Comparison of ENCODE assay signal across 14 mouse cellular contexts in the genomic region with DNA sequence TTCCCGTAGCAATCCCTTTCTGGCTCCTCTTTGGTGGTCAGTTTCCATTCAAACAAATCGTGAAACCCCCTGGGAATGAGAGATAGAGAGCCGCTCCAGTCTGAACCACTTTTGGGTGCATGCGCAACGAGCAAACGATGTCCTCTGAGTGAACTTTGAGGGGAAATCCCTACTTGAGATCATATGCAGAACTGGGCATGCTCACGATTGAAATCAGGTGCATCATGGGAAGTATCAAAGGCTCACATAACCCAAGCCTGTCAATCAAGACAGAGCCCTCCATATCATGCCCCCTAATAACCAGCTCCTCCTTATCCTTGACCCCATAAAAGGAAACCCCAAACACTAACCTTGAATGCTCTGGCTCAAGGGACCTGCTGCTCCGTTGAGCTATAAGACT.
"Had no signal": no experiment of that assay in that cellular context is flagged by ENCODE, and none has a peak within 500 bp of the region (broad histone marks: within the 10 kb centered on the region; RNA-seq: fewer than 3 reads in every experiment).

No protein-coding gene starts in this region.

- DNase-seq: kidney, postnatal 10 days; lung, embryonic 14.5 days; lung, postnatal 10 days; lung, postnatal 4 days; right cerebral cortex, adult 18-20 months; right cerebral cortex, postnatal 25 days; thymus, postnatal 4 days had no signal

- ATAC-seq: midbrain, embryonic 16.5 days had no signal

- H3K27ac ChIP-seq: left cerebral cortex, adult 2 months; limb, embryonic 10.5 days; midbrain, embryonic 12.5 days; neural tube, embryonic 15.5 days; stomach, postnatal 0 days had no signal

- H3K4me3 ChIP-seq: left cerebral cortex, adult 2 months; limb, embryonic 10.5 days; megakaryocyte, embryonic 14.5 days; midbrain, embryonic 12.5 days; neural tube, embryonic 15.5 days had no signal

- H3K4me2 ChIP-seq: lung, embryonic 14.5 days; midbrain, embryonic 12.5 days; neural tube, embryonic 15.5 days had no signal

- H3K4me1 ChIP-seq: megakaryocyte, embryonic 14.5 days; neural tube, embryonic 15.5 days had no signal

- H3K9ac ChIP-seq: lung, embryonic 14.5 days; midbrain, embryonic 12.5 days; neural tube, embryonic 15.5 days had no signal

- H3K27me3 ChIP-seq: neural tube, embryonic 15.5 days had no signal

- H3K9me3 ChIP-seq: limb, embryonic 10.5 days; megakaryocyte, embryonic 14.5 days; midbrain, embryonic 12.5 days; neural tube, embryonic 15.5 days had no signal

- H3K36me3 ChIP-seq: limb, embryonic 10.5 days; midbrain, embryonic 12.5 days; neural tube, embryonic 15.5 days had no signal
